Mouse (Mus musculus): Measurements from ENCODE around the gene Megf9.

Gene Megf9

GRCm38 (mm10) chr4:70521506-70522292 lies 13.1 kb downstream of the Megf9 start:
- WGBS = 60% methylated on average over 1 of the region's 1 CpGs

- WGBS = 39% methylated on average over 1 of the region's 1 CpGs
Measured at GRCm38 (mm10) chr4:70517646-70518045, 17.1 kb downstream of the Megf9 start.

- WGBS = 91% methylated on average over 6 of the region's 6 CpGs
Measured at GRCm38 (mm10) chr4:70516289-70516688, 18.5 kb downstream of the Megf9 start.

DNA sequence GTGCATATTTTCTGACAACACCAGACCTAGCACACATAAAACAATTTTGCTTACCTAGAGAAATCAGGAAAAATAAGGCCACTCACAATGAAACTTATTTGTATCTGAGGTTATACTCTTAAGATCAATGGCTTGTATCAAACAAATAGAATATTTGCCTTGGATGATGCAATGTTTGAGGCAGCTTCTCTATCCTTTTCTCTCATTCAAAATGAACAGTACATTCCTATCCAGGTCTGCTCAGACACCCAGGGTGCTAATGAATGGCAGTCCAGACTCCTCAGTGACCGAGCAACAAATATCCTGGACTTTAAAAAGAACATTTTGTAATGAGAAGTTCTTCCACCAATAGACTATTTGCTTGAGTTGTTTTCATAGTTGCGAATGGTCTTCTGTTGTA lies 24.8 kb downstream of the Megf9 start:
- 65% methylated on average over 2 of the region's 2 CpGs for WGBS

- 25% methylated on average over 2 of the region's 2 CpGs for WGBS
Measured at GRCm38 (mm10) chr4:70509565-70509964, 25.2 kb downstream of the Megf9 start.

DNA sequence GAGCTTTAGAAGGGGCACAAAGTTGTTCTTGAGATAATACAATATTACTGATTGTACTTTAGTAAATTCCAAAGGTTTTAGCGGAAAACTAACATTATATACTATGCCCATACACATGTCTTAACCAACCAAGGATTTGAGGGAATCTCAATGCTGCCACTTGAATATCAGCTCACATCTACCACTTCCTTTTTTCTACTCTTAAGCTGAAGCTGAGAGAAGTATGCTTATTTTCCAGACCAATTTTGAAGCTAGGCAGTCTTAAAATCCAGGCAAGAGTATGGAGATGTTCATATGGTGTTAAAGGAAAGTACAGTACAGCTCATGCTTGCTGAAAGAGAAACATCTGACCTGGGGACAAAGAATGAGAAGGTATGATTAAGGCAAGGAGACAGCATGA lies 26.6 kb downstream of the Megf9 start:
- WGBS = 92% methylated on average over 1 of the region's 1 CpGs

DNA sequence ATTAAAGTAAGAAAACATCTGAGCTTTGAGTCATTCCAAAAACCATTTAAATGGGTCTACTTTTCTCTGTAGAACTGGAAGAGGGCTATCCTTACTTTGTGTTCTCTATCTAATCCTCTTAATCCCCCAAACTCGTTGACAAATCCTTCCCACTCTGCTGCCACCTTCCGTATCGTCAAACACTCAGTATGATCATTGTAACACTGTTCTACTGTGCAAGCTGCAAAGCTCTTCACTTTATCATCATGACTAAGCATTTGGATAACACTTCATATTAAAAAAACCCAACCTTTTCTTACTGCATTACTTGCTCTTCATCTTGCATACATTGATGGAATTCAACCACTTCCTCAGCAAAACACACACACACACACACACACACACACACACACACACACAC lies 28.8 kb downstream of the Megf9 start:
- 35% methylated on average over 3 of the region's 3 CpGs for WGBS

- WGBS = 63% methylated on average over 1 of the region's 1 CpGs
Measured at GRCm38 (mm10) chr4:70503827-70504226, 31.0 kb downstream of the Megf9 start.

- WGBS = 43% methylated on average over 3 of the region's 3 CpGs
Measured at GRCm38 (mm10) chr4:70499285-70499684, 35.5 kb downstream of the Megf9 start.

GRCm38 (mm10) chr4:70496978-70497377 lies 37.8 kb downstream of the Megf9 start:
- WGBS = 95% methylated on average over 1 of the region's 1 CpGs

- 84% methylated on average over 2 of the region's 2 CpGs for WGBS
Measured at GRCm38 (mm10) chr4:70489792-70490191, 45.0 kb downstream of the Megf9 start.

- 52% methylated on average over 3 of the region's 3 CpGs for WGBS
Measured at GRCm38 (mm10) chr4:70488415-70488814, 46.4 kb downstream of the Megf9 start.

GRCm38 (mm10) chr4:70484134-70484533 lies 50.7 kb downstream of the Megf9 start:
- WGBS = 83% methylated on average over 2 of the region's 2 CpGs

DNA sequence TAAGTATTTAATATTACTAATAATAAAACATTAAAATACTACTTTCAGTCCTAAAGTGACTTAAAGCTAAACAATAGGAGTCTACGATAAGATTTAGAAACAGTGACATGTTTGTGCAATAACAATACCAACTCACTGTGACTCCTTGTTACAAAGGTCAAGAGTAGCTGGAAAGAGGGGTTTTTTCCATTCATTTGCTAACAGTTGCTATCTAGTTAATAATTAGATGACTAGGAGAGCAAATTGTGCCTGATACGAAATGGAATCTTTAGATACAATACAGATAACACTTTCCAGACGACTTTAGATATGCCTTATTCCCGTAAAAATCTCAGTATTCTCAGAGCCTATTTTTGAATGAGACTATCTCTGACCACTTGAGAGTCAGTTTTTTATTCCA lies 52.9 kb downstream of the Megf9 start:
- 84% methylated on average over 4 of the region's 4 CpGs for WGBS

DNA sequence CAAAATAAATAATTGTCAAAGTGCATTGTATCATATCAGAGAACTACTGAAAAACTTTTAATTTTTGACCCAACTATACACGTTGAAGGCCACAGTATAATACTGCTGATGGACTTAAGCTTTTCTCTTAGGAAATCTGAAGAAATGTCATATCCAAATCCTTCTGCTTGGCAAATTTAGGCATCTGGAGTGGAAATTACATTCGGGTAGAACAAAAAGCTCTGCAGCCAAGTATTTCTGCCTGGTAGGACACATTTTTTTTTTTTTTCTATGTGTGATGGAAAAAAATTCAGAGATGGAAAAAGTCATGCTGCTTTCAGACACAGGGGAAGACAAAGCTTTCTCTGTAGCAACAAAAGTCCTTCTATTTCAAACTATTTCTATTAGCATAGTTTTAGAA lies 63.4 kb downstream of the Megf9 start:
- WGBS = 42% methylated on average over 2 of the region's 2 CpGs

- 100% methylated on average over 1 of the region's 1 CpGs for WGBS
Measured at GRCm38 (mm10) chr4:70465921-70466689, 68.7 kb downstream of the Megf9 start.

DNA sequence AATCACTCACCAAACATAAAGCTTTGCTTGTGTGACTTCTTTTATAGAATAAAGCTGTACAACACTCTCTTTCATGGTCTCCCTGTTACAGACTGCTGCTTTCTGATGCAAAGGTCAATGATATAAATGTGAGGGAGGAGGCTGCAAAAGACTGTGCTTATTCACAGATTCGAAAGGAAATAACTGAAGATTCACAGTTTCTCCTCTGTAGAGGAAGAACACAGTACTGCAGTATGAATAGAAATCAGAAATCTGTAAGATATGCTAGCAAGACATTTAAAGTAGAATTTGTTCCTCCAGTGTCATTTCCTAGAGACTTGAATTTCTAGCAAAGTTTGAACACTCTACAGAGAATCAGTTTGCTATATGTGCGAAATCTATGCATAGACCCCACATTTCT lies 71.5 kb downstream of the Megf9 start:
- 43% methylated on average over 2 of the region's 2 CpGs for WGBS

DNA sequence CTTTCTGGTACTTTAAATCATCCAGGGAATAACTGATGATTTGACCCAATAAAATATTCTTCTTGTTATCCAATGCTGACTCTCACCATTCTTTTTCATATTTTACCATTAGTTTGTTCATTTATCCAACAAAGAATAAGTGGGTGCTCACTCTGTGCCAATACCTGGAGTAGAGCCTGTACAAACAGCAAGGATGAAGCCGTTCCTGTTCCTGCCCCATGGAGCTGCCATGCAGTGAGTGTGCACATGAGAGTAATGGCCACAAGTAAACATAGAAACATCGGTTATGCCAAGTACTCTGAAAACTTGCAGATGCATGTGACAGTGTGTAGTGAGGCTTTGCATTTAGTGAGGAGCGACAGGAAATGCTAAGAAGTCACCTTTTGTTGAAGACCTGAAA lies 82.6 kb downstream of the Megf9 start:
- WGBS = 70% methylated on average over 3 of the region's 3 CpGs

- WGBS = 0% methylated on average over 2 of the region's 2 CpGs
Measured at GRCm38 (mm10) chr4:70451750-70452149, 83.0 kb downstream of the Megf9 start.

GRCm38 (mm10) chr4:70449668-70450067 lies 85.1 kb downstream of the Megf9 start:
- WGBS = 96% methylated on average over 1 of the region's 1 CpGs

DNA sequence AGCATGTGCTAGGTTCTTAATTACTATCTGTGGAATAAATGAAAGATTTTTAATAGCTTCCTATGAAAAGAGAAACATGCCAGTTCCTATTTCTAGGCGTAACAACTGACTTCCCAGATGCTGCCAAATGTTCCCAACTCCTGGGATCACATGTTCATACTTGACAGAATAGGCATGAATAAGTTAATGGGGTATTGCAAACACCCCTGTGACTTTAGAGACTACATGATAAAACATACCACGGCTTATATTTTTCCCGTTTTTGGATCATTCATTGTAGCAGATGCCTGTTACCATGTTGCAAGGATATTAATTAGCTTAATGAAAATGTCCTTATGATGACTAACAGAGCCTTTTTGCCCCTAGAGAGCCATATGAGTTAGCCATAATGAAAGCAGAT lies 88.0 kb downstream of the Megf9 start:
- 87% methylated on average over 3 of the region's 3 CpGs for WGBS

DNA sequence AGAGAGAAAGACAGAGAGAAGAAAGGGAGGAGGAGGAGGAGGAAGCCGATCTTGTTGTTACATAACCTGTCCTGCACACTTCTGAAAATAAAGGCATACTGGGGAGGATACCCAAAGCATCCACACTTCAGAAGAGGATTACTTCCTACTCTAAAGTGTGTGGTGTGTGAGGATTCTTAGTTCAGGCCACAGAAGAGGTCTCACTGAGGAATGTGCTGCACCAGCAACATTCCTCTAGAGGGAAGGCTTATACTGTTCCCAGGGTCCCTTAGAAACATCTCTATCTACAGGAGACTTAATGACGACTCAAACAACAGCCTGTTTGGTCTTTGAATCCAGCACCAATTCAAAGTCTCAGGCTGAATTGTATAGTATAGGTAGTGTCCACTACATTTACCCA lies 114.6 kb downstream of the Megf9 start:
- 52% methylated on average over 2 of the region's 2 CpGs for WGBS

GRCm38 (mm10) chr4:70412126-70412525 lies 122.7 kb downstream of the Megf9 start:
- WGBS = 29% methylated on average over 2 of the region's 2 CpGs

Data from cerebral cortex, adult 2 months (tissue).